Mouse (Mus musculus): Measurements from ENCODE around the gene Cyp2t4. TPM values are rescaled to one million over a fixed set of nuclear protein-coding genes. Genes with fewer than 3 reads are reported as not detected.

Gene Cyp2t4
- total RNA-seq, 1 experiment: 0.58 TPM

DNA sequence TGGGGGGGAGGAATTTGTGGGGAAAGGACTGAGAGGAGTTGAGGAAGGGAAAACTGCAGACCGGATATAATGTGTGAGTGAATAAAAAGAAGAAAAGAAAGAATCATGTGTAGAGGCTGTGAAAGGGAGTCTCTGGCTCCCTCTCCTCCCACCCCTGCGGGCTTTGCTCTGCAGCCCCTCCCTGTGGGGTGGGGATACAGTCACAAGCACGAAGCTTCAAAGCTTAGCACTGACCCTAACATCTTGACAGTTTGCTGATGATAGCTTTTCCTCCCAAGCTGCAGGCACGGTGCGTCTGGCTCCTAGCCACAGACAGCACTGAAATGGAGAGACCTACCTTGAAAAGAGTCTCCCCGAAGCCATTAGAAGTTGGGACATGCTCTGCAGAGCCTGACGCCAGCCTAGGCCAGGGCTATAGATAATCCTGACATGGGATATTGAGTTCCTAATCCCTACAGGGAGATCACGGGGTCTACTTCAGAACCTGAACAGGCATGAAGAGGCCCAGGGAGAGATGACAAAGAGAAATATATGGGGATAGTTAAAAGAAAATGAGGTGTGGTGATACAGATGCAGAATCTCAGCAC is 17.0 kb upstream of the Cyp2t4 start:
- Histone ChIP-seq H3K9ac (ENCODE audit: insufficient read depth, low read depth, low read length, poor library complexity, severe bottlenecking) (no peak overlapping the region), H3K27ac (ENCODE audit: insufficient read depth, low read depth, low read length, poor library complexity, severe bottlenecking) (no peak overlapping the region), H3K4me1 (ENCODE audit: control insufficient read depth in 2 of 2, insufficient read depth in 2 of 2, low read length in 2 of 2, poor library complexity in 1 of 2) (peaks cover 0 to 5% of the 10 kb centered on the region in 2 experiments; a peak in 1 of 4 replicates), H3K36me3 (ENCODE audit: control insufficient read depth, insufficient read depth, low read length, poor library complexity, severe bottlenecking) (no peaks in the 10 kb centered on the region), H3K4me3 (ENCODE audit: insufficient read depth in 1 of 2, low read depth in 1 of 2, low read length in 2 of 2, poor library complexity in 1 of 2, severe bottlenecking in 1 of 2) (no peak overlapping the region), H3K9me3 (ENCODE audit: control insufficient read depth, insufficient read depth, low read depth, low read length) (no peaks in the 10 kb centered on the region)
- in situ Hi-C loops (cut with MboI; ENCODE audit: low sequenced_read_pairs in 2 of 2, unreplicated experiment in 2 of 2): no loop called here
- no peak for DNase-seq (ENCODE audit: low read depth, low spot score)
- TF ChIP-seq ZNF384 (IDR thresholded peaks at IDR 0.05; ENCODE audit: low read depth, low read length) (no peak), ZC3H11A (IDR thresholded peaks at IDR 0.05; ENCODE audit: borderline replicate concordance, low read depth, low read length) (no peak), HCFC1 (IDR thresholded peaks at IDR 0.05; ENCODE audit: borderline replicate concordance, insufficient read depth, low read length) (no peak), CHD2 (IDR thresholded peaks at IDR 0.05; ENCODE audit: low read depth, low read length) (no peak), MAFK (IDR thresholded peaks at IDR 0.05; ENCODE audit: insufficient read depth, low read depth, low read length) (no peak)

DNA sequence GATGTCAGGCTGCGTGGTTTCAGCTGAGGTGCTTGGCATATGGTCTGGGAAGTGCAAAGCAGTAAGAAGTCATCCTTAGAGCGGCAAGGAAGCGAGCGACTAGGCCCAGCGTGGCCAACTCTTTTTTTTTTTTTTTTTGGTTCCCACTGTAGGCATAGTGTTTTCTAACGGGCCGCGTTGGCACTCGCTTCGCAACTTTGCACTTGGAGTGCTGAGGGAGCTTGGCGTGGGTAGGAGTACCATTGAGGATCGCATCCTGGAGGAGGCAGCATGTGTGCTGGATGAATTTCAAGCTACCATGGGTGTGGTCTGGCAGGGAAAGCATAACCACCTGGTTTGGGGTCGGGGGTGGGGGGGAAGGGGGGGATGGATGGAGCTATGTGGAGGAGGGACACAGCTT is 2.5 kb downstream of the Cyp2t4 start:
- TF ChIP-seq ZNF384 (IDR thresholded peaks at IDR 0.05; ENCODE audit: low read depth, low read length) (no peak), ZC3H11A (IDR thresholded peaks at IDR 0.05; ENCODE audit: borderline replicate concordance, low read depth, low read length) (no peak), HCFC1 (IDR thresholded peaks at IDR 0.05; ENCODE audit: borderline replicate concordance, insufficient read depth, low read length) (no peak), MAFK (IDR thresholded peaks at IDR 0.05; ENCODE audit: insufficient read depth, low read depth, low read length) (no peak), CHD2 (IDR thresholded peaks at IDR 0.05; ENCODE audit: low read depth, low read length) (no peak)
- Histone ChIP-seq H3K4me3 (ENCODE audit: insufficient read depth in 1 of 2, low read depth in 1 of 2, low read length in 2 of 2, poor library complexity in 1 of 2, severe bottlenecking in 1 of 2) (no peak overlapping the region), H3K4me1 (ENCODE audit: control insufficient read depth in 2 of 2, insufficient read depth in 2 of 2, low read length in 2 of 2, poor library complexity in 1 of 2) (peaks cover 0 to 8% of the 10 kb centered on the region in 2 experiments; a peak in 2 of 4 replicates), H3K9me3 (ENCODE audit: control insufficient read depth, insufficient read depth, low read depth, low read length) (no peaks in the 10 kb centered on the region), H3K36me3 (ENCODE audit: control insufficient read depth, insufficient read depth, low read length, poor library complexity, severe bottlenecking) (peaks cover 24% of the 10 kb centered on the region), H3K27ac (ENCODE audit: insufficient read depth, low read depth, low read length, poor library complexity, severe bottlenecking) (no peak overlapping the region), H3K9ac (ENCODE audit: insufficient read depth, low read depth, low read length, poor library complexity, severe bottlenecking) (no peak overlapping the region)
- DNase-seq (ENCODE audit: low read depth, low spot score): no peak
- in situ Hi-C loops (cut with MboI; ENCODE audit: low sequenced_read_pairs in 2 of 2, unreplicated experiment in 2 of 2): no loop called here

DNA sequence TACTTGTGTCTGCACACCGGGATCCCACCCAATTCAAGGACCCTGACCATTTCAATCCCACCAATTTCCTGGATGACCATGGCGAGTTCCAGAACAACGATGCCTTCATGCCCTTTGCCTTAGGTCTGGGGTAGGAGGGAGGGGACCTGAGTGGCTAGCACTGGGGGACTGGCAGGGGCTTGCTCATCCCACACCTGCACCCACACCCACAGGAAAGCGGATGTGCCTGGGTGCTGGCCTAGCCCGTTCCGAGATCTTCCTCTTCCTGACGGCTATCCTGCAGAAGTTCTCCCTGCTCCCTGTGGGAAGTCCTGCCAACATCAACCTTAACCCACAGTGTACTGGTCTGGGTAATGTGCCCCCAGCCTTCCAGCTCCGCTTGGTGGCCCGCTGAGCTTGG is 4.7 kb downstream of the Cyp2t4 start:
- no peak for TF ChIP-seq HCFC1 (IDR thresholded peaks at IDR 0.05; ENCODE audit: borderline replicate concordance, insufficient read depth, low read length)
- no peak for TF ChIP-seq ZC3H11A (IDR thresholded peaks at IDR 0.05; ENCODE audit: borderline replicate concordance, low read depth, low read length)
- no peak for DNase-seq (ENCODE audit: low read depth, low spot score)
- Histone ChIP-seq H3K27ac (ENCODE audit: insufficient read depth, low read depth, low read length, poor library complexity, severe bottlenecking) (no peak overlapping the region), H3K9ac (ENCODE audit: insufficient read depth, low read depth, low read length, poor library complexity, severe bottlenecking) (no peak overlapping the region), H3K4me3 (ENCODE audit: insufficient read depth in 1 of 2, low read depth in 1 of 2, low read length in 2 of 2, poor library complexity in 1 of 2, severe bottlenecking in 1 of 2) (no peak overlapping the region), H3K36me3 (ENCODE audit: control insufficient read depth, insufficient read depth, low read length, poor library complexity, severe bottlenecking) (peaks cover 24% of the 10 kb centered on the region), H3K4me1 (ENCODE audit: control insufficient read depth in 2 of 2, insufficient read depth in 2 of 2, low read length in 2 of 2, poor library complexity in 1 of 2) (peaks cover 0 to 8% of the 10 kb centered on the region in 2 experiments; a peak in 2 of 4 replicates), H3K9me3 (ENCODE audit: control insufficient read depth, insufficient read depth, low read depth, low read length) (no peaks in the 10 kb centered on the region)
- in situ Hi-C loops (cut with MboI; ENCODE audit: low sequenced_read_pairs in 2 of 2, unreplicated experiment in 2 of 2): no loop called here

DNA sequence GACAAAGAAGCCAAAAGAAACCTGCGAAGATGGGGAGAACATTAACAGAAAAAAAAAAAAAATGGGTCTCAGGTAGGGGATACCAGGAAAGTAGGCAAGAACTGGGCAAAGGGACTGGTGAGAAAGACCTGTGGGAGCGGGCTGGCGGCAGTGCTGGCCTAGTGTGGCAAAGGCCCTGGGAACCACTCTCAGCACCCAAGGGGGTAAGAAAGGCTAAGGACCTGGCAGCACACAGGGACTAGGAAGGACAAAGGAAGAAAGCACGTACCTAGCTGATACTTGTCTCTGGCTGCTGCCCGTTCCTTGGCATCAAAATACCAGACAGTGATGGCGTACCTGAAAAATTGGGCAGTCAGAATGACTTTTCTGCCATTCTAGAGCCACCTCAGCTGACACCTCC is 5.7 kb downstream of the Cyp2t4 start:
- no peak for TF ChIP-seq ZNF384 (IDR thresholded peaks at IDR 0.05; ENCODE audit: low read depth, low read length)
- TF ChIP-seq HCFC1 (IDR thresholded peaks at IDR 0.05; ENCODE audit: borderline replicate concordance, insufficient read depth, low read length): no peak
- no peak for TF ChIP-seq MAFK (IDR thresholded peaks at IDR 0.05; ENCODE audit: insufficient read depth, low read depth, low read length)
- no peak for TF ChIP-seq CHD2 (IDR thresholded peaks at IDR 0.05; ENCODE audit: low read depth, low read length)
- no peak for TF ChIP-seq ZC3H11A (IDR thresholded peaks at IDR 0.05; ENCODE audit: borderline replicate concordance, low read depth, low read length)
- no peak overlapping the region for H3K9ac ChIP-seq (ENCODE audit: insufficient read depth, low read depth, low read length, poor library complexity, severe bottlenecking)
- no peak overlapping the region for H3K27ac ChIP-seq (ENCODE audit: insufficient read depth, low read depth, low read length, poor library complexity, severe bottlenecking)
- no peak for DNase-seq (ENCODE audit: low read depth, low spot score)
- H3K36me3 ChIP-seq (ENCODE audit: control insufficient read depth, insufficient read depth, low read length, poor library complexity, severe bottlenecking): peaks cover 24% of the 10 kb centered on the region
- H3K4me1 ChIP-seq (ENCODE audit: control insufficient read depth in 2 of 2, insufficient read depth in 2 of 2, low read length in 2 of 2, poor library complexity in 1 of 2): peaks cover 0 to 9% of the 10 kb centered on the region in 2 experiments; a peak in 2 of 4 replicates
- no peaks in the 10 kb centered on the region for H3K9me3 ChIP-seq (ENCODE audit: control insufficient read depth, insufficient read depth, low read depth, low read length)
- in situ Hi-C loops (cut with MboI; ENCODE audit: low sequenced_read_pairs in 2 of 2, unreplicated experiment in 2 of 2): no loop called here
- H3K4me3 ChIP-seq (ENCODE audit: insufficient read depth in 1 of 2, low read depth in 1 of 2, low read length in 2 of 2, poor library complexity in 1 of 2, severe bottlenecking in 1 of 2): no peak overlapping the region

DNA sequence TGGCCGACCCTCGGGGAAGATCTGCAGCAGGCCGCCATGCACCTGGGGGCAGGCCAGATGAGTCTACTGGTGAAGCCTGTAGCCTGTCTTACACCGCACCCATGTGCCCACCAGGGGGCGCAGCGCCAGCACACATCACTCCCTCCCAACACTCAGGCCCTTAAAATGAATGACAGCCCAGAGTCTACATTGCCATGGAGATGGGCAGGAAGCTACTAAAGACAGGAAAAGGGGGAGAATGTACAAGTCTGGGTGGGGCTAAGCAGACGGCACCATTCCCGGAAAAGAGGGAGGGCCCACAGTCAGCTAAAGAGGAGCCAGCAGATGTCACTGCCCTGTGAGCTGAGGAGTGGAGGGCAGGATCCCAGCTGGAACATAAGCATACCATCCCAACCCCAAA is 6.4 kb downstream of the Cyp2t4 start:
- Histone ChIP-seq H3K9ac (ENCODE audit: insufficient read depth, low read depth, low read length, poor library complexity, severe bottlenecking) (no peak overlapping the region), H3K4me3 (ENCODE audit: insufficient read depth in 1 of 2, low read depth in 1 of 2, low read length in 2 of 2, poor library complexity in 1 of 2, severe bottlenecking in 1 of 2) (no peak overlapping the region), H3K36me3 (ENCODE audit: control insufficient read depth, insufficient read depth, low read length, poor library complexity, severe bottlenecking) (peaks cover 24% of the 10 kb centered on the region), H3K4me1 (ENCODE audit: control insufficient read depth in 2 of 2, insufficient read depth in 2 of 2, low read length in 2 of 2, poor library complexity in 1 of 2) (peaks cover 0 to 9% of the 10 kb centered on the region in 2 experiments; a peak in 2 of 4 replicates), H3K9me3 (ENCODE audit: control insufficient read depth, insufficient read depth, low read depth, low read length) (no peaks in the 10 kb centered on the region), H3K27ac (ENCODE audit: insufficient read depth, low read depth, low read length, poor library complexity, severe bottlenecking) (no peak overlapping the region)
- TF ChIP-seq ZC3H11A (IDR thresholded peaks at IDR 0.05; ENCODE audit: borderline replicate concordance, low read depth, low read length): 0 out of 2 replicates have a peak, but pooled peaks have one; percentile 24
- peak; percentile 42; the same call in 1 of the 2 replicates for TF ChIP-seq HCFC1 (IDR thresholded peaks at IDR 0.05; ENCODE audit: borderline replicate concordance, insufficient read depth, low read length)
- TF ChIP-seq ZNF384 (IDR thresholded peaks at IDR 0.05; ENCODE audit: low read depth, low read length): no peak
- in situ Hi-C loops (cut with MboI; ENCODE audit: low sequenced_read_pairs in 2 of 2, unreplicated experiment in 2 of 2): no loop called here
- peak; percentile 91 for DNase-seq (ENCODE audit: low read depth, low spot score)
